Comparison of ENCODE assay signal across 18 mouse cellular contexts in genomic region chr2:38541101-38541500, GRCm38 (mm10). TPM values are rescaled to one million over a fixed set of nuclear protein-coding genes. Genes with fewer than 3 reads are reported as not detected.
DNase-seq lines count a peak whose midpoint lies in the region; ATAC-seq and TF ChIP-seq lines count a peak whose summit lies in the region.
"Had no signal": no experiment of that assay in that cellular context is flagged by ENCODE, and none has a peak within 500 bp of the region (broad histone marks: within the 10 kb centered on the region; RNA-seq: fewer than 3 reads in every experiment).

No protein-coding gene starts in this region.

- no peak for ATAC-seq in heart, embryonic 13.5 days (ENCODE audit: extremely low read depth, insufficient number of reproducible peaks, low FRiP score, low TSS enrichment)
- ATAC-seq: forebrain, postnatal 0 days; inflammation-experienced regulatory T-cells, adult 6 months had no signal

- no peaks in the 10 kb centered on the region for H3K36me3 ChIP-seq in heart, embryonic 13.5 days
- no peaks in the 10 kb centered on the region for H3K36me3 ChIP-seq in small intestine, adult 2 months (ENCODE audit: control insufficient read depth, insufficient read depth, low read length)

- WGBS in heart, embryonic 13.5 days: 51% methylated on average over 3 of the region's 3 CpGs
- WGBS in small intestine, adult 2 months: 33% methylated on average over 3 of the region's 3 CpGs

- no peak for TF ChIP-seq POLR2A in small intestine, adult 2 months (IDR thresholded peaks at IDR 0.05; ENCODE audit: low read depth, low read length)

- H3K4me2 ChIP-seq in heart, embryonic 13.5 days: peak overlapping the region; percentile 20
- H3K4me2 ChIP-seq: liver, embryonic 11.5 days; lung, embryonic 14.5 days had no signal

- H3K9ac ChIP-seq in heart, embryonic 13.5 days: peak overlapping the region; percentile 44
- H3K9ac ChIP-seq: forebrain, postnatal 0 days; lung, embryonic 14.5 days had no signal

- no peaks in the 10 kb centered on the region for H3K27me3 ChIP-seq in heart, embryonic 13.5 days (replicated peaks)
- H3K27me3 ChIP-seq in small intestine, adult 2 months (ENCODE audit: control insufficient read depth, insufficient read depth, low read length): no peaks in the 10 kb centered on the region

- intact Hi-C loops in heart, postnatal 25 days (cut with DNase I): no loop called here

- peak; percentile 79 for DNase-seq in cerebellum, adult 11-12 months
- DNase-seq in cerebellum, postnatal 4 days (ENCODE audit: low spot score in 2 of 2): no peak
- DNase-seq in heart, postnatal 25 days (ENCODE audit: low spot score): no peak
- DNase-seq in spleen, postnatal 36 days (ENCODE audit: low spot score in 2 of 2): peak; percentile 19 to 27
- DNase-seq in spleen, adult 12 weeks (ENCODE audit: low spot score): no peak
- DNase-seq in lung, postnatal 25 days (ENCODE audit: low spot score): no peak
- DNase-seq: forebrain, postnatal 0 days; gastrocnemius, postnatal 10 days; kidney, adult 9 months; kidney, postnatal 4 days; lung, embryonic 14.5 days; midbrain, embryonic 14.5 days; retina, postnatal 1 day; thymus, adult 18-20 months had no signal

- no peak overlapping the region for H3K4me3 ChIP-seq in heart, embryonic 13.5 days
- no peak overlapping the region for H3K4me3 ChIP-seq in small intestine, adult 2 months (ENCODE audit: low read depth, low read length)

- no peaks in the 10 kb centered on the region for H3K9me3 ChIP-seq in heart, embryonic 13.5 days

- peaks cover 91% of the 10 kb centered on the region for H3K4me1 ChIP-seq in heart, embryonic 13.5 days
- peaks cover 68% of the 10 kb centered on the region for H3K4me1 ChIP-seq in small intestine, adult 2 months (ENCODE audit: control insufficient read depth, insufficient read depth, insufficient read length, low read length)

- peak overlapping the region; percentile 70 for H3K27ac ChIP-seq in heart, embryonic 13.5 days (replicated peaks)
- peak overlapping the region; percentile 59 for H3K27ac ChIP-seq in small intestine, adult 2 months (ENCODE audit: insufficient read depth, low read depth, low read length)

- no peak for TF ChIP-seq CTCF in small intestine, adult 2 months (IDR thresholded peaks at IDR 0.05; ENCODE audit: extremely low read depth, insufficient read length, insufficient replicate concordance, low read depth, low read length)

RNA-seq across cellular contexts. Expression of gene Nek6, which starts 29.7 kb away (rescaled TPM):
- polyA plus RNA-seq in heart, embryonic 13.5 days (2015; fragmentation: Nextera tagmentation; extraction: Ambion mirVana): 67.8 and 74.5 TPM in 2 replicates
- total RNA-seq in heart, postnatal 25 days (2021): 1 to 10 TPM; 3.4 to 4.3 TPM
- polyA plus RNA-seq in small intestine, adult 2 months (2012; rRNA removed): 24.6 and 173 TPM in 2 replicates

Comparison
In these comparisons a context has a peak if more than half of its experiments do, and no peak if none do; other contexts are left out.
1. DNase-seq: peak in cerebellum, adult 11-12 months (single experiment) and spleen, postnatal 36 days (2 of 2); none in cerebellum, postnatal 4 days (0 of 2), heart, postnatal 25 days (single experiment), spleen, adult 12 weeks (single experiment) and lung, postnatal 25 days (single experiment).